Mouse (Mus musculus) heart, embryonic 16.5 days (tissue): ENCODE data around the gene Polk. TPM values are rescaled to one million over a fixed set of nuclear protein-coding genes. Genes with fewer than 3 reads are reported as not detected.
A peak's percentile ranks its signal among the peaks of the same experiment; 100 is the strongest.

ENCODE experiments used
- ATAC-seq: fragments of 200-750 bp; cut with Nextera tagmentation; replicated peaks from 2 replicates; pipeline ENCODE4 v1.8.0; 2017; ENCODE audit warnings: moderate number of reproducible peaks; ENCODE audit not compliant: insufficient read depth, low FRiP score; ENCODE audit errors: extremely low read depth
- H3K27ac ChIP-seq: fragments of 300-500 bp; sonication (generic); 2 replicates; pipeline ENCODE4 v1.5.1; 2014; ENCODE audit warnings: mild to moderate bottlenecking, low read length, control low read depth, moderate library complexity
- H3K27me3 ChIP-seq: fragments of 300-500 bp; sonication (generic); 2 replicates; pipeline ENCODE4 v1.6.1; 2014; ENCODE audit warnings: low read length, mixed read lengths; ENCODE audit not compliant: control insufficient read depth, insufficient read depth
- H3K36me3 ChIP-seq: fragments of 300-500 bp; sonication (generic); 2 replicates; pipeline ENCODE4 v1.6.1; 2014; ENCODE audit not compliant: control insufficient read depth, insufficient read depth
- H3K4me1 ChIP-seq: fragments of 300-500 bp; sonication (generic); 2 replicates; pipeline ENCODE4 v1.6.1; 2014; ENCODE audit warnings: low read length, mixed read lengths; ENCODE audit not compliant: control insufficient read depth, insufficient read depth
- H3K4me2 ChIP-seq: fragments of 300-500 bp; sonication (generic); 2 replicates; pipeline ENCODE4 v1.6.1; 2014; ENCODE audit warnings: low read depth, mild to moderate bottlenecking, control low read depth, low read length
- H3K4me3 ChIP-seq: fragments of 300-500 bp; sonication (generic); 2 replicates; pipeline ENCODE4 v1.5.1; 2014; ENCODE audit warnings: mild to moderate bottlenecking, control low read depth, low read length
- H3K9ac ChIP-seq: fragments of 300-500 bp; sonication (generic); 2 replicates; pipeline ENCODE4 v1.6.1; 2014; ENCODE audit warnings: low read length, control low read depth
- H3K9me3 ChIP-seq: fragments of 300-500 bp; sonication (generic); replicated peaks from 2 replicates; pipeline ENCODE4 v1.6.1; 2016; ENCODE audit warnings: low read length; ENCODE audit not compliant: control insufficient read depth
- WGBS: fragments of 180-500 bp; shearing (Covaris S2); extraction: QIAGEN DNeasy Blood & Tissue Kit; methylation state at CpG from one replicate; pipeline ENCODE4 v1.1.7; 2014; 5-methylcytosine and 5-hydroxymethylcytosine counted together
- polyA plus RNA-seq: library from polyadenylated mRNA; unstranded; fragments of >200 nt; fragmentation: Nextera tagmentation; extraction: Ambion mirVana; gene quantifications from 2 replicates; pipeline ENCODE4 v1.2.1, GENCODE M21; 2015

Gene Polk
- polyA plus RNA-seq, 1 experiment from 2014 or later = 7.3 TPM

DNA sequence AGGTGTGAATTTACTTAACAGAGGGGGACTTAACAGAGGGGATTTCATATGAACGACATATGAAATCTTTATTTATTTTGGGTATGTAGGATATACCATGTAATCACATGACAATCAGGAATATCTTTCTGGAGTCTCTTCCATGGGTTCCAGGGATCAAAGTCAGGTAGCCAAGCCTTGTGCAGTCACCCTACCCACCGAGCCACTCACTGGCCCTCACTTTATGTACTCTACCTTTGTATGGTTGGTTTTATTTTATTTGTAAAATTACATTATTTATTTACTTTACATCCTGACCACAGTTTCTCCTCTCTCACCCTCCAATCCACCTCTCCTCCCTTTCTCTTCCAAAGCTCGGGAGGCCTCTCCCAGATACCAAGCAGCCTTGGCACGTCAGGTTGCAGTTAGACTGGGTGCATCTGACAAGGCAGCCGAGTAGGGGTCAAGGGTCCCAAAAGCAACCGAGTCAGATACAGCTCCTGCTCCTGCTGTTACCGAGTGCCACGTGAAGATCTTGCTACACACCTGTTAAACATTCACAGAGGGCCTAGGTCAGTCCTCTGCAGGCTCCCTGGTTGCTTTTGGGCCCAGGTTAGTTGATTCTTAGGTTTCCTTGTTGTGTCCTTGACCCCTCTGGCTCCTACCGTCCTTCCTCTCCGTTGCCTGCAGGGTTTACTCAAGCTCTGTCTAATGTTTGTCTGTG is 28.1 kb upstream of the Polk start:
- Histone ChIP-seq H3K9me3 (no peaks in the 10 kb centered on the region), H3K4me1 (peaks cover 6% of the 10 kb centered on the region; the same call in 1 of the 2 replicates), H3K4me3 (no peak overlapping the region), H3K27me3 (no peaks in the 10 kb centered on the region), H3K9ac (no peak overlapping the region), H3K36me3 (peaks cover 4% of the 10 kb centered on the region; the same call in 1 of the 2 replicates), H3K27ac (no peak overlapping the region), H3K4me2 (no peak overlapping the region)
- no peak for ATAC-seq
- WGBS = 74% methylated on average over 10 of the region's 10 CpGs

GRCm38 (mm10) chr13:96567977-96568376 is 25.6 kb upstream of the Polk start:
- H3K27me3 ChIP-seq = no peaks in the 10 kb centered on the region
- no peak overlapping the region for H3K9ac ChIP-seq
- WGBS = 67% methylated on average over 6 of the region's 6 CpGs
- no peaks in the 10 kb centered on the region for H3K9me3 ChIP-seq
- no peak overlapping the region for H3K27ac ChIP-seq
- ATAC-seq = no peak
- H3K4me1 ChIP-seq = peaks cover 4% of the 10 kb centered on the region; the same call in 1 of the 2 replicates
- H3K36me3 ChIP-seq = peaks cover 2% of the 10 kb centered on the region; the same call in 1 of the 2 replicates
- H3K4me3 ChIP-seq = no peak overlapping the region
- no peak overlapping the region for H3K4me2 ChIP-seq

DNA sequence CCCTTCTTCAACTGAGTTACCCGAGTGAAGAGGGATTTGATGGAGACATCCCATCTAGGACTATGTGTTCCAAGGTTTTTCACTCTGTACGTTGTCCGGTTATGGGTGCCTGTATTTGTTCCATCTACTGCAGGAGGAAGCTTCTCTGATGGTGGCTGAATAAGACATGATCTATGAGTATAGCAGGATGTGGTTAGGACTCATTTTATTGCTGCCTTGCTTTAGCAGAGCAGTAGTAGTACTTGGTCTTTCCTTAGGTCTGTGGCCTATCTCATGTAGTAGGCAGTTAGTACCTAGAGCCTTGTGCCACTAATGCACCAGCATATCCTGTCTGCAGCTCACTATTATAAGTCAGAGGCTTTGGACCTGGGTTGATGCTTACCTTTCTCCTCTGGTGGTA is 12.7 kb upstream of the Polk start:
- no peaks in the 10 kb centered on the region for H3K9me3 ChIP-seq
- no peaks in the 10 kb centered on the region for H3K27me3 ChIP-seq
- 0 out of 2 replicates have a peak, but pooled peaks cover 2% of the 10 kb centered on the region for H3K36me3 ChIP-seq
- H3K4me3 ChIP-seq = no peak overlapping the region
- no peak overlapping the region for H3K27ac ChIP-seq
- WGBS = 91% methylated on average over 3 of the region's 3 CpGs
- ATAC-seq = no peak
- H3K4me2 ChIP-seq = no peak overlapping the region
- H3K9ac ChIP-seq = no peak overlapping the region
- H3K4me1 ChIP-seq = peaks cover 5% of the 10 kb centered on the region

DNA sequence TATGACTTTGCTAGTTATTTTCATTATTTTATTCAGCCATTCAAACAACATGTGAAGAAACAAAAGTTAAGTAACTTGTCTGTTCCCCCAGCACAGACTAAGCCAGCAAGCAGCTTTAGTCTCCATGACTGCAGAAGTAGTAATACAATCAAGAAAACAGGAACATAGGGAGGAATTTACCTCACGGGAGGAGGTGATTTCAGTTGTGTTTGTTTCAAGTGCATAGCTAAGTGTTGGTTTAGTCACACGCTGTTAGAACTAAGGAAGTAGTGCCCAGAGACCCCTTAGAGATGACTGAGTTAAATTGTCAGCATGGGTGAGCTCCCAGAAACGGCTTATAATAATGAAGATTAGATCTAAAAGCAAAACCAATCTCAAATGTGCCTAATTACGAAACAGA is 5.6 kb upstream of the Polk start:
- 0 out of 2 replicates have a peak, but pooled peaks cover 2% of the 10 kb centered on the region for H3K36me3 ChIP-seq
- no peaks in the 10 kb centered on the region for H3K27me3 ChIP-seq
- H3K4me1 ChIP-seq = peaks cover 5% of the 10 kb centered on the region
- no peaks in the 10 kb centered on the region for H3K9me3 ChIP-seq
- no peak overlapping the region for H3K27ac ChIP-seq
- H3K4me3 ChIP-seq = no peak overlapping the region
- 56% methylated on average over 4 of the region's 4 CpGs for WGBS
- ATAC-seq = no peak
- H3K9ac ChIP-seq = no peak overlapping the region; the same call in 1 of the 2 replicates
- no peak overlapping the region for H3K4me2 ChIP-seq

GRCm38 (mm10) chr13:96547250-96547649 is 4.9 kb upstream of the Polk start:
- no peak overlapping the region for H3K27ac ChIP-seq
- H3K4me3 ChIP-seq = no peak overlapping the region
- no peak for ATAC-seq
- peaks cover 5% of the 10 kb centered on the region for H3K4me1 ChIP-seq
- no peak overlapping the region for H3K4me2 ChIP-seq
- no peaks in the 10 kb centered on the region for H3K27me3 ChIP-seq
- H3K36me3 ChIP-seq = 0 out of 2 replicates have a peak, but pooled peaks cover 2% of the 10 kb centered on the region
- H3K9ac ChIP-seq = no peak overlapping the region
- no peaks in the 10 kb centered on the region for H3K9me3 ChIP-seq
- 63% methylated on average over 1 of the region's 1 CpGs for WGBS

GRCm38 (mm10) chr13:96544506-96544905 is 2.1 kb upstream of the Polk start:
- no peak overlapping the region for H3K9ac ChIP-seq
- H3K36me3 ChIP-seq = no peaks in the 10 kb centered on the region
- no peak overlapping the region for H3K4me2 ChIP-seq
- no peak overlapping the region for H3K27ac ChIP-seq
- H3K4me1 ChIP-seq = peaks cover 8% of the 10 kb centered on the region
- no peak for ATAC-seq
- no peak overlapping the region for H3K4me3 ChIP-seq
- WGBS = 71% methylated on average over 2 of the region's 2 CpGs
- H3K9me3 ChIP-seq = no peaks in the 10 kb centered on the region
- H3K27me3 ChIP-seq = no peaks in the 10 kb centered on the region

DNA sequence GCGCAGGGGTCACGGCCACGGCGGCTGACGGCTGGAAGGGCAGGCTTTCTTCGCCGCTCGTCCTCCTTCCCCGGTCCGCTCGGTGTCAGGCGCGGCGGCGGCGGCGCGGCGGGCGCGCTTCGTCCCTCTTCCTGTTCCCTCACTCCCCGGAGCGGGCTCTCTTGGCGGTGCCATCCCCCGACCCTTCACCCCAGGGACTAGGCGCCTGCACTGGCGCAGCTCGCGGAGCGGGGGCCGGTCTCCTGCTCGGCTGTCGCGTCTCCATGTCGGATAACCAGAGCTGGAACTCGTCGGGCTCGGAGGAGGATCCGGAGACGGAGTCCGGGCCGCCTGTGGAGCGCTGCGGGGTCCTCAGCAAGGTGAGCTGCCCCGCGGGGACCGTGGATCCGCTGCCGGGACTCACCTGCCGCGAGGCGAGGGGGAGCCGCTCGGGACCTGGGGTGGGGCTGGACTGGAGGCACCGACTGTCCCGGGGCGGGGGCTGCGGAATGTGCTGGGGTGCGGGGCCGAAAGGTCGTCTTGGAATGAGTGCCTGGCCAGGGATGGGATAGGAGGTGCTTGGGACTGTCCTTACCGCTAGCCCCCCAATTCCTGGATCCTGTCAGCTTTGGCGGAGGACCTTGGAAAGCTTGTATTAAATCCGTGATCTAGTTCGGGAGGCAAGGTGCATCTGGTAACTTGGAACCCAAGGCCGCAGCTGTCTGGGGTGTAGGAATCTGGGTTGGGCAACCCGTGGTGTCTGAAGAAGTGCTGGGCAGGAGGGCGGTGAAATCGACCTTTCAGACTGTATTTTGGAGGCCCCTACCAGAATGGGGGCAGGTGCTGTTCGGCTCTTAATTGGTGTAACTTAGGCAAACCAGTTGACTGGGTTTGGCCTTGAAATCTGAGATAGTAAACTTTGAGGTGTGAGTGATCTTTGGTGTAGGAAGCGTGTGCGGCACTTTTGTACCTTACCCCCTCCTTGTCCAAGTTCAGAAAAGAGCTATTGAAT is 817 bp upstream of the Polk start:
- peaks cover 8% of the 10 kb centered on the region for H3K4me1 ChIP-seq
- peak; percentile 53 for ATAC-seq
- H3K4me3 ChIP-seq = peak overlapping the region; percentile 85
- peak overlapping the region; percentile 95 for H3K27ac ChIP-seq
- H3K9ac ChIP-seq = peak overlapping the region; percentile 94
- no peaks in the 10 kb centered on the region for H3K9me3 ChIP-seq
- peak overlapping the region; percentile 64 for H3K4me2 ChIP-seq
- under 1% methylated on average over 72 of the region's 73 CpGs for WGBS
- H3K36me3 ChIP-seq = no peaks in the 10 kb centered on the region
- H3K27me3 ChIP-seq = no peaks in the 10 kb centered on the region

GRCm38 (mm10) chr13:96541381-96541780 is 998 bp downstream of the Polk start:
- peak overlapping the region; percentile 66 for H3K4me2 ChIP-seq
- no peaks in the 10 kb centered on the region for H3K36me3 ChIP-seq
- 26% methylated on average over 2 of the region's 2 CpGs for WGBS
- peak overlapping the region; percentile 37 for H3K4me3 ChIP-seq
- no peaks in the 10 kb centered on the region for H3K9me3 ChIP-seq
- H3K27me3 ChIP-seq = no peaks in the 10 kb centered on the region
- H3K4me1 ChIP-seq = peaks cover 6% of the 10 kb centered on the region
- no peak for ATAC-seq
- H3K9ac ChIP-seq = peak overlapping the region; percentile 69
- H3K27ac ChIP-seq = no peak overlapping the region

- WGBS = 63% methylated on average over 3 of the region's 3 CpGs
- H3K27ac ChIP-seq = no peak overlapping the region
- no peaks in the 10 kb centered on the region for H3K9me3 ChIP-seq
- no peak for ATAC-seq
- peaks cover 3% of the 10 kb centered on the region for H3K4me1 ChIP-seq
- H3K4me2 ChIP-seq = no peak overlapping the region
- no peaks in the 10 kb centered on the region for H3K36me3 ChIP-seq
- no peak overlapping the region for H3K9ac ChIP-seq
- no peaks in the 10 kb centered on the region for H3K27me3 ChIP-seq
- no peak overlapping the region for H3K4me3 ChIP-seq
Observed at GRCm38 (mm10) chr13:96538103-96538502, 4.3 kb downstream of the Polk start.
